Mouse (Mus musculus): ENCODE results near the gene Trnt1. TPM values are rescaled to one million over a fixed set of nuclear protein-coding genes. Genes with fewer than 3 reads are reported as not detected.

Gene Trnt1
- polyA plus RNA-seq, 1 experiment from 2014 or later, result 60.6 TPM

DNA sequence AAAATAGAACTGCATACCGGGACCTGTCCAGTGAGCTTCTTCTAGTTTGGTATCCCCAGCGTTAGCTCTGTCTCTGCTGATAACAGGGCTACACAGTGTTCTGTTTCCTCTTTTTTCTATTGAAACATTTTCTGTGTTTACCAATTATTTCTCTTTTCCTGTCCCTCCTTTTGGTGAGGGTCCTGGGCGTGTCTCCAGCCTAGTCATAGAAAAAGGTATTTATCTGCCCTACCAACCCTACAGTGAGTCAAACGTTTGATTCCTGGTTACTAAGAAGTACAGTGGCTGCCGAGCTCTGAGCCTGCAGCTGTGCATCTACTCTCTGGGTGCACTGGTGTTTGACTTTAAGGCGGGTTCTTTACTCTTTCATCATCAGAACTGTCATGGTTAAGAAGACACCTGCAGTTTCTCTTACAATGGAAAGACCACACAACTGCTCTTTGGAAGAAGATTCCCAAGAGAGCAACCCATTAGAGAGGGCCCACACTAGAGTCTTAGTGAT, 20.0 kb upstream of the Trnt1 start, which contains the start of gene Il5ra:
Gene Il5ra (minus strand): TSS at position 151 of the 502 bp plus-strand sequence.
- no peak within 1 kb of the TSS for H3K4me2 ChIP-seq (ENCODE audit: low read length)
- 65% methylated on average over 6 of the region's 6 CpGs for WGBS
- H3K27me3 ChIP-seq (ENCODE audit: insufficient read depth, low read length), result no peaks in the 10 kb centered on the region
- no peak for TF ChIP-seq CTCF (IDR thresholded peaks at IDR 0.05; ENCODE audit: low read depth)
- DNase-seq (ENCODE audit: low spot score) (no peak), ATAC-seq (replicated peaks; ENCODE audit: low FRiP score, low read depth) (no peak)
- no peaks in the 10 kb centered on the region for H3K36me3 ChIP-seq (ENCODE audit: insufficient read depth, low read length)
- H3K4me3 ChIP-seq (replicated peaks; ENCODE audit: low read depth, low read length), result no peak within 1 kb of the TSS
- no peak within 1 kb of the TSS for H3K27ac ChIP-seq
- no peak within 1 kb of the TSS for H3K9ac ChIP-seq (ENCODE audit: low read depth, low read length)
- H3K9me3 ChIP-seq (replicated peaks; ENCODE audit: low read length), result no peaks in the 10 kb centered on the region
- no peaks in the 10 kb centered on the region for H3K4me1 ChIP-seq (replicated peaks; ENCODE audit: insufficient read depth, low read length)

DNA sequence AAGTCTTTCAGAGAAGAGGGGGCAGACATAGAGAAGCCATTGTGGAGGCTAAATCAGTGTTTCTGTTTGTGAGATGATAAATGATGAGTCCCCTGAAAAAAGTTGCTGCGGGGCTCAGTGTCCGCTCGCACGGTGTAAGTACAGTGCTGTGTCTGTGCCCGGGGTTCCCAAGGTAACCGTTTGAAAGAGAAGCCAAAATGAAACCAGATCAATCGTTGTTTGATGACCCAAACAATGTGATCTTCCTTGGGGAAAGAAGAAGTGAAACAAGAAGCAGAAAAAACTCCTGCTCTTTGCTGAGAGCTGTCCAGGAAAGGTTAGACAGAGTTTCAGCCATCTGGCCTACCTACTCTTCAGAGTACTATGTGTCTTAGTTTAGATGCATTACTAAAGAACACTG, 18.6 kb upstream of the Trnt1 start:
- Histone ChIP-seq H3K4me2 (ENCODE audit: low read length) (no peak overlapping the region), H3K4me3 (replicated peaks; ENCODE audit: low read depth, low read length) (no peak overlapping the region), H3K4me1 (replicated peaks; ENCODE audit: insufficient read depth, low read length) (no peaks in the 10 kb centered on the region), H3K27me3 (ENCODE audit: insufficient read depth, low read length) (no peaks in the 10 kb centered on the region), H3K9ac (ENCODE audit: low read depth, low read length) (no peak overlapping the region), H3K36me3 (ENCODE audit: insufficient read depth, low read length) (no peaks in the 10 kb centered on the region), H3K27ac (no peak overlapping the region), H3K9me3 (replicated peaks; ENCODE audit: low read length) (no peaks in the 10 kb centered on the region)
- DNase-seq (ENCODE audit: low spot score) (no peak), ATAC-seq (replicated peaks; ENCODE audit: low FRiP score, low read depth) (no peak)
- WGBS, result 78% methylated on average over 7 of the region's 7 CpGs
- no peak for TF ChIP-seq CTCF (IDR thresholded peaks at IDR 0.05; ENCODE audit: low read depth)

DNA sequence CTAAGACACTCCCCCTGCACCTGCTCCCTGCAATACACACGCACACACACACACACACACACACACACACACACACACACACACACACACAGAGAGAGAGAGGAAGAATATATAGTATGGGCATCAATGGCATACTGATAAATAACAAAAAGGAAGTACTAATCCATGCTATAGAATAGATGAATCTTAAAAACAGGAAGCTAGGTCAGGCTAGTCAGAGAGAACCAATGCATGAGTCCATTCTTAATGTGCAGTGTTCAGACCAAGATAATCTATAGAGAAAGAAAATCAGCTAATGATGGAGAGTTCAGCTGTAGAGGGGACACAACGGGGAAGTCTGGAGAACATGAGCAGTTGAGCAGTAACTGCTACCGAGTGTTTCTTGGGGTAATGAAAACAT, 10.6 kb upstream of the Trnt1 start:
- H3K9ac ChIP-seq (ENCODE audit: low read depth, low read length), result no peak overlapping the region
- no peaks in the 10 kb centered on the region for H3K36me3 ChIP-seq (ENCODE audit: insufficient read depth, low read length)
- no peak for TF ChIP-seq CTCF (IDR thresholded peaks at IDR 0.05; ENCODE audit: low read depth)
- ATAC-seq (replicated peaks; ENCODE audit: low FRiP score, low read depth) (no peak), DNase-seq (ENCODE audit: low spot score) (no peak)
- H3K4me2 ChIP-seq (ENCODE audit: low read length), result no peak overlapping the region
- no peaks in the 10 kb centered on the region for H3K4me1 ChIP-seq (replicated peaks; ENCODE audit: insufficient read depth, low read length)
- H3K27me3 ChIP-seq (ENCODE audit: insufficient read depth, low read length), result no peaks in the 10 kb centered on the region
- H3K9me3 ChIP-seq (replicated peaks; ENCODE audit: low read length), result no peaks in the 10 kb centered on the region
- WGBS, result 80% methylated on average over 3 of the region's 3 CpGs
- H3K4me3 ChIP-seq (replicated peaks; ENCODE audit: low read depth, low read length), result no peak overlapping the region
- H3K27ac ChIP-seq, result no peak overlapping the region

DNA sequence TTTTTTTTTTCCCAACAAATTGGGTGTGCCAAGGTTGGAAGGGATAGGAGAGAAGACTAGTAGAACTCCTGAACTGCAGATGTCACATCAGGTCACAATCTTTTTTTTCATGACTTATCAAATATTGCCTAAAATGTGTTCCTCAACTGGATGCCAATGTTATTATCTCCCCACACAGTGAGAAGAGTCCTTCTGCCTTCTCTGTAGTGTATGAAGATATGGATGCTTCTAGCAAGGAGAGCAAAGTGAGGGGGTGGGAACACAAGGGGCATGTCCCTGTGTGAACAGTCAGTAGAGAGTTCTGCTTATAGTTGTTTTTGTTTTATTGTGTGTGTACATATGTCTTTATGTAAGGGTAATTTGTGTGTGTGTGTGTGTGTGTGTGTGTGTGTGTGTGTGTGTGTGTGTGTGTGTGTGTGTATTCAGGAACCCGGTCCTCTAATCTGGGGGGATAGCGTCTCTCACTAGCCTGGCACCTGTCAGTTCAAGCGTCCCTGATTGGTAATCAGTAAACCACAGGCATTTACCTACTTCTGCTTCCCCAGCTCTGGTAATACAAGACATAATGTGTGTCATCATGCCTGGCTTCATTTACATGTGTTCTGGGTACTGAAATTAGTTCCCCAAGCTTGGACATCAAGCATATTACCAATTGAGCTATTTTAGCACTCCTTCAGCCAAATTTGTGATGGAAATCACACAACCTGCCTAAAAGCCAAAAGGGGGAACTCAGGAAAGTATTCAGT, 8.3 kb upstream of the Trnt1 start:
- TF ChIP-seq CTCF (IDR thresholded peaks at IDR 0.05; ENCODE audit: low read depth), result no peak
- no peak overlapping the region for H3K27ac ChIP-seq
- WGBS, result 70% methylated on average over 2 of the region's 3 CpGs
- H3K4me2 ChIP-seq (ENCODE audit: low read length), result no peak overlapping the region
- DNase-seq (ENCODE audit: low spot score), result no peak
- H3K4me3 ChIP-seq (replicated peaks; ENCODE audit: low read depth, low read length), result no peak overlapping the region
- no peaks in the 10 kb centered on the region for H3K36me3 ChIP-seq (ENCODE audit: insufficient read depth, low read length)
- no peaks in the 10 kb centered on the region for H3K4me1 ChIP-seq (replicated peaks; ENCODE audit: insufficient read depth, low read length)
- ATAC-seq (replicated peaks; ENCODE audit: low FRiP score, low read depth), result no peak
- H3K27me3 ChIP-seq (ENCODE audit: insufficient read depth, low read length), result no peaks in the 10 kb centered on the region
- H3K9me3 ChIP-seq (replicated peaks; ENCODE audit: low read length), result no peaks in the 10 kb centered on the region
- H3K9ac ChIP-seq (ENCODE audit: low read depth, low read length), result no peak overlapping the region

DNA sequence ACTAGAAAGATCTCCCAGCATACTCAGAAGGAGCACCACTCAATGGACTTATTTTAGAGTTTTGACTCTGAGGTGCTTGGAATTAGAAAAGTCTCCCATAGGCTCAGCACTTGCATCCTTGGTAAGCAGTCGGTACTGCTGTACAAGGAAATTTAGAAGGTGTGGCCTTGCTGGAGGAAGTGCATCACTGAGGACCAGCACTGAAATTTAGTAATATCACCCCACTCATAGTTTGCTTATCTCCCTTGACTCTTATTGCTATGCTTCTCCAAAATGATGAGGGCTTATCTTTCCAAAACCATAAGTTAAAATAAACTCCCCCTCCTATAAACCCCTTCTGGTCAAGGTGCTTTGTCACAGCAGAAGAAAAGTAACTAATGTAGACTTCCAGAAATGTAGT, 7.4 kb upstream of the Trnt1 start:
- 73% methylated on average over 1 of the region's 1 CpGs for WGBS

DNA sequence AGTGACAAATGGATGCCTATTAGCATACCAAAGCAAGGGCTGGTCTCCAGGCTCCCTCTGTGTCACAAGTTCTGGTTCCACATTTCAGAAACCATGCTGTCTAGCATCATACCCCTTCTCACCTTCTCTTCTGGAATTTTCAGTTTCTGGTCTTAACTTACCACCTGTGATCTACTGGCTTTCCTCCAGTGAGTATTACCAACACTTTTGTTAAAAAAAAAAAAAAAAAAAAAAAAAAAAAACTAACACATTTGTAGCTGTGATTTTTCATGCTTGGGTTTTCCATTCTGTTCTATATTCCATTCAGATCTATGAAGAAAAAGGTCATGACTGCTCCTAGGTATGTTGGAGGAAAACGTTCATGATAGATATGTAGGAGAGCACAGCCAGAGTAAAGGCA, 3.0 kb upstream of the Trnt1 start:
- Histone ChIP-seq H3K27ac (no peak overlapping the region), H3K27me3 (ENCODE audit: insufficient read depth, low read length) (no peaks in the 10 kb centered on the region), H3K4me1 (replicated peaks; ENCODE audit: insufficient read depth, low read length) (no peaks in the 10 kb centered on the region), H3K4me2 (ENCODE audit: low read length) (no peak overlapping the region), H3K9me3 (replicated peaks; ENCODE audit: low read length) (no peaks in the 10 kb centered on the region), H3K4me3 (replicated peaks; ENCODE audit: low read depth, low read length) (no peak overlapping the region), H3K9ac (ENCODE audit: low read depth, low read length) (no peak overlapping the region), H3K36me3 (ENCODE audit: insufficient read depth, low read length) (no peaks in the 10 kb centered on the region)
- 75% methylated on average over 1 of the region's 1 CpGs for WGBS
- DNase-seq (ENCODE audit: low spot score) (no peak), ATAC-seq (replicated peaks; ENCODE audit: low FRiP score, low read depth) (no peak)
- TF ChIP-seq CTCF (IDR thresholded peaks at IDR 0.05; ENCODE audit: low read depth), result no peak

More for the DNA sequence above, 7.4 kb upstream of the Trnt1 start:
- no peaks in the 10 kb centered on the region for H3K36me3 ChIP-seq (ENCODE audit: insufficient read depth, low read length)
- H3K9ac ChIP-seq (ENCODE audit: low read depth, low read length), result no peak overlapping the region
- no peak for ATAC-seq (replicated peaks; ENCODE audit: low FRiP score, low read depth)
- H3K27ac ChIP-seq, result no peak overlapping the region
- no peak for TF ChIP-seq CTCF (IDR thresholded peaks at IDR 0.05; ENCODE audit: low read depth)
- H3K27me3 ChIP-seq (ENCODE audit: insufficient read depth, low read length), result no peaks in the 10 kb centered on the region
- DNase-seq (ENCODE audit: low spot score), result no peak
- no peak overlapping the region for H3K4me2 ChIP-seq (ENCODE audit: low read length)
- no peak overlapping the region for H3K4me3 ChIP-seq (replicated peaks; ENCODE audit: low read depth, low read length)
- no peaks in the 10 kb centered on the region for H3K4me1 ChIP-seq (replicated peaks; ENCODE audit: insufficient read depth, low read length)
- no peaks in the 10 kb centered on the region for H3K9me3 ChIP-seq (replicated peaks; ENCODE audit: low read length)
